Mouse (Mus musculus) bone marrow, adult 2 months (tissue): ENCODE measurements around the gene Synj1. TPM values are rescaled to one million over a fixed set of nuclear protein-coding genes. Genes with fewer than 3 reads are reported as not detected.

Source experiments
- H3K27ac ChIP-seq: fragments of 200-500 bp; 2 replicates; pipeline ENCODE4 v1.5.1; 2012; ENCODE audit warnings: low read depth, mild to moderate bottlenecking, control low read depth, inconsistent platforms, low read length; ENCODE audit not compliant: control insufficient read depth, poor library complexity, insufficient read depth
- H3K4me1 ChIP-seq: fragments of 200-500 bp; 2 replicates; pipeline ENCODE4 v1.6.1; 2011; ENCODE audit warnings: low read length; ENCODE audit not compliant: control insufficient read depth, insufficient read depth
- H3K4me3 ChIP-seq: fragments of 200-500 bp; replicated peaks from 2 replicates; pipeline ENCODE3; 2011; ENCODE audit warnings: mild to moderate bottlenecking, low read depth, low read length, control low read depth; ENCODE audit not compliant: control insufficient read depth
- CTCF ChIP-seq: fragments of 200-500 bp; IDR thresholded peaks from 2 replicates; pipeline ENCODE4 v1.5.1; 2011; ENCODE audit warnings: low read length, control low read depth; ENCODE audit not compliant: control insufficient read depth, insufficient read depth
- POLR2A ChIP-seq: fragments of 200-500 bp; IDR thresholded peaks from 2 replicates; pipeline ENCODE4 v1.6.1; 2011; ENCODE audit warnings: low read depth, mild to moderate bottlenecking, control low read depth, low read length, borderline replicate concordance; ENCODE audit not compliant: control insufficient read depth
- WGBS: fragments of 180-500 bp; shearing (Covaris S2); methylation state at CpG from one replicate; pipeline ENCODE4 v1.1.7; 2018; 5-methylcytosine and 5-hydroxymethylcytosine counted together
- polyA plus RNA-seq: library from polyadenylated mRNA; stranded (reverse); fragments of >200 nt; gene quantifications from 2 replicates; pipeline ENCODE4 v1.2.4, GENCODE M21; 2011; ENCODE audit warnings: low replicate concordance; ENCODE audit not compliant: missing spikeins, insufficient read depth, insufficient read length

Gene Synj1
- polyA plus RNA-seq, 1 experiment, result 38.2 TPM

GRCm38 (mm10) chr16:90903300-90903699, 107.8 kb downstream of the Synj1 start:
- TF ChIP-seq CTCF (no peak), POLR2A (no peak)
- Histone ChIP-seq H3K4me3 (no peak overlapping the region), H3K4me1 (no peaks in the 10 kb centered on the region), H3K27ac (no peak overlapping the region)
- WGBS, result 57% methylated on average over 5 of the region's 5 CpGs

DNA sequence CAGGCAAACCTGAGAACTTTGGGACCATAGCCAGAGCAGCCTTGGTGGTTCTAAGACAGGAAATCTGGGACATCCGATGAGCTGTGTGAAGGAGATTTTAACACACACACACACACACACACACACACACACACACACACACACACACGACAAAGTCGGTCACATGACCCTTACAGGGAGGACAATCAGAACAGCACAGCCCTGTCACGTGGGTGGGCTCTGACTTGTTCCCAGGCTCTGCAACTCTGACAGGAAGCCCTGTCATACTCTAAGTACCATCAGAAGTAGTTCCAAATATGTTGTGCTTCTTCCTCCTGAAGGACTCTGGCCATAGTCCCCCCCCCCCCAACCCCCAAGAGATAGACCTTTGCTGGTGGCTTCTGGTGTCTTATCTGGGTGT, 109.7 kb downstream of the Synj1 start:
- Histone ChIP-seq H3K4me1 (no peaks in the 10 kb centered on the region), H3K27ac (no peak overlapping the region), H3K4me3 (no peak overlapping the region)
- TF ChIP-seq CTCF, result no peak
- no peak for TF ChIP-seq POLR2A
- 34% methylated on average over 4 of the region's 4 CpGs for WGBS

- WGBS, result 76% methylated on average over 12 of the region's 12 CpGs
- Histone ChIP-seq H3K4me3 (no peak overlapping the region), H3K27ac (no peak overlapping the region), H3K4me1 (no peaks in the 10 kb centered on the region)
- TF ChIP-seq CTCF (no peak), POLR2A (no peak)
These were observed 111.6 kb downstream of the Synj1 start for GRCm38 (mm10) chr16:90899498-90899897.

GRCm38 (mm10) chr16:90897651-90898050, 113.5 kb downstream of the Synj1 start:
- Histone ChIP-seq H3K4me1 (no peaks in the 10 kb centered on the region), H3K27ac (no peak overlapping the region), H3K4me3 (no peak overlapping the region)
- WGBS, result 85% methylated on average over 3 of the region's 3 CpGs
- TF ChIP-seq CTCF (no peak), POLR2A (no peak)

- no peak overlapping the region for H3K4me3 ChIP-seq
- TF ChIP-seq POLR2A (no peak), CTCF (no peak)
- 70% methylated on average over 9 of the region's 9 CpGs for WGBS
- H3K4me1 ChIP-seq, result no peaks in the 10 kb centered on the region
- H3K27ac ChIP-seq, result no peak overlapping the region
These were observed 117.3 kb downstream of the Synj1 start for GRCm38 (mm10) chr16:90893792-90894191.

GRCm38 (mm10) chr16:90893019-90893418, 118.1 kb downstream of the Synj1 start:
- H3K4me3 ChIP-seq, result no peak overlapping the region
- TF ChIP-seq POLR2A (no peak), CTCF (no peak)
- H3K27ac ChIP-seq, result no peak overlapping the region
- WGBS, result 73% methylated on average over 7 of the region's 7 CpGs
- no peaks in the 10 kb centered on the region for H3K4me1 ChIP-seq

DNA sequence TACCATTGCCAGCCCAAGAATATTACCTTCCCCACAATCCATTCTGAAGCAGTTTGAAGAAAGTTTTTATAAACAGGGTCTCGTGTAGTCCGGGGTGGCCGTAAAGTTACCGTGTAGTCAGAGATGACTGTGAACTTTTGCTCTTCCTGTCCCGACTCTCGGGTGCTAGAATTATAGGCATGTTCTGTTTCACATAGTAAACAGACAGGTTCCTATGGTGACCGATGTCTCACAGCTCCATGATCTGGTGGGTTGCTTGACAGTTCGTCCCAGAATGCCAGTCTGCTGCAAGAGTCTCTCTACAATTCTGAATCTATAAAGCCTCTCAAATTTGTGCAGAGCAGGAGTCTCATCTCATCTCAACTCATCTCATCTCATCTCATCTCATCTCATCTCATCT, 119.0 kb downstream of the Synj1 start:
- WGBS, result 14% methylated on average over 8 of the region's 8 CpGs
- TF ChIP-seq CTCF, result no peak
- no peak for TF ChIP-seq POLR2A
- Histone ChIP-seq H3K27ac (no peak overlapping the region), H3K4me1 (no peaks in the 10 kb centered on the region), H3K4me3 (no peak overlapping the region)

- TF ChIP-seq CTCF, result no peak
- no peak for TF ChIP-seq POLR2A
- H3K27ac ChIP-seq, result no peak overlapping the region
- WGBS, result 60% methylated on average over 14 of the region's 14 CpGs
- no peaks in the 10 kb centered on the region for H3K4me1 ChIP-seq
- no peak overlapping the region for H3K4me3 ChIP-seq
These were observed 119.5 kb downstream of the Synj1 start for GRCm38 (mm10) chr16:90891601-90892000.

DNA sequence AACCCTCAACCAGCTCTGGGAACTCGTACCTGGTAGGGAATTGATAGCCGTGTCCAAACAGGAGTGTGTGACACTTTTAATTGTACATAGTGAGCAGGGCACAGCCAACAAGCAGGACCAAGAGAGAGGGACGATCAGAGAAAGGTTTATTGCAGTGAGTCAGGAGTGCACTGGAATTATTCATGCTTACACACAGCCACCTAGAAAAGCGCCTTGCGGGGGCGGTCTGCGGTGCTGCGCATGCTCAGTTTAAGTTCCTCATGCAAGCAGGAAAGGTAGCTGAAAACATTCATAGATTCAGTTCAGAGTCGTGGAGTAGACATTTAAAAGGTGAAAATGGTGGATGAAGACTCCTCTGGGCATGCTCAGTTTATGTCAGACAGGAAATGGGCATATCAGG, 120.4 kb downstream of the Synj1 start:
- H3K4me1 ChIP-seq, result no peaks in the 10 kb centered on the region
- 74% methylated on average over 9 of the region's 9 CpGs for WGBS
- H3K4me3 ChIP-seq, result no peak overlapping the region
- H3K27ac ChIP-seq, result no peak overlapping the region
- TF ChIP-seq POLR2A, result no peak

Other genes with a start within 250 kb of the Synj1 start
- 3.4 and 5.1 TPM in 2 replicates for gene Urb1, start 200.9 kb downstream of the Synj1 start, polyA plus RNA-seq
- gene Eva1c, start 184.6 kb downstream of the Synj1 start, polyA plus RNA-seq, result 3.6 and 10.6 TPM in 2 replicates
- 17.7 and 19.5 TPM in 2 replicates for gene Cfap298, start 76.2 kb downstream of the Synj1 start, polyA plus RNA-seq
- gene Paxbp1, start 33.2 kb upstream of the Synj1 start, polyA plus RNA-seq, result 44.3 and 72.0 TPM in 2 replicates
- gene 4932438H23Rik, start 83.8 kb upstream of the Synj1 start, polyA plus RNA-seq, result not detected in 2 replicates
- not detected in 2 replicates for gene Olig2, start 214.1 kb upstream of the Synj1 start, polyA plus RNA-seq